Mouse (Mus musculus) stomach, postnatal 0 days (tissue): ENCODE measurements around the gene Cirbp. TPM values are rescaled to one million over a fixed set of nuclear protein-coding genes. Genes with fewer than 3 reads are reported as not detected.

Experiments used
- ATAC-seq: fragments of 200-750 bp; cut with Nextera tagmentation; 2 replicates; pipeline ENCODE4 v1.8.0; 2017; ENCODE audit not compliant: low FRiP score, low TSS enrichment
- DNase-seq: peaks from one replicate; pipeline ENCODE4 v3.0.0-alpha.2; 2016; ENCODE audit warnings: low spot score
- H3K27ac ChIP-seq: fragments of 300-500 bp; sonication (generic); replicated peaks from 2 replicates; pipeline ENCODE4 v1.5.1; 2014; ENCODE audit warnings: mild to moderate bottlenecking, control low read depth
- H3K27me3 ChIP-seq: fragments of 300-500 bp; sonication (generic); 2 replicates; pipeline ENCODE4 v1.6.1; 2014; ENCODE audit warnings: low read length; ENCODE audit not compliant: control insufficient read depth, insufficient read depth
- H3K36me3 ChIP-seq: fragments of 300-500 bp; sonication (generic); 2 replicates; pipeline ENCODE4 v1.6.1; 2014; ENCODE audit warnings: low read length, mixed read lengths; ENCODE audit not compliant: control insufficient read depth, insufficient read depth
- H3K4me1 ChIP-seq: fragments of 300-500 bp; sonication (generic); replicated peaks from 2 replicates; pipeline ENCODE4 v1.6.1; 2014; ENCODE audit warnings: antibody characterized with exemption; ENCODE audit not compliant: control insufficient read depth, insufficient read depth
- H3K4me2 ChIP-seq: fragments of 300-500 bp; sonication (generic); replicated peaks from 2 replicates; pipeline ENCODE4 v1.6.1; 2014; ENCODE audit warnings: low read depth, mild to moderate bottlenecking, control low read depth, moderate library complexity
- H3K4me3 ChIP-seq: fragments of 300-500 bp; sonication (generic); 2 replicates; pipeline ENCODE4 v1.5.1; 2014; ENCODE audit warnings: low read depth, low read length, control low read depth
- H3K9ac ChIP-seq: fragments of 300-500 bp; sonication (generic); 2 replicates; pipeline ENCODE4 v1.6.1; 2014; ENCODE audit warnings: mild to moderate bottlenecking, low read length, control low read depth, mixed read lengths
- H3K9me3 ChIP-seq: fragments of 300-500 bp; sonication (generic); 2 replicates; pipeline ENCODE4 v1.6.1; 2016; ENCODE audit warnings: low read length; ENCODE audit not compliant: control insufficient read depth
- CTCF ChIP-seq: IDR thresholded peaks from 2 replicates; pipeline ENCODE4 v1.5.1; 2016; ENCODE audit warnings: antibody characterized with exemption, low read depth, mild to moderate bottlenecking, moderate library complexity
- EP300 ChIP-seq: optimal IDR thresholded peaks from 2 replicates; pipeline ENCODE3; 2016; ENCODE audit warnings: antibody characterized with exemption
- WGBS: fragments of 180-500 bp; shearing (Covaris S2); extraction: QIAGEN DNeasy Blood & Tissue Kit; methylation state at CpG from one replicate; pipeline ENCODE4 v1.1.7; 2014; 5-methylcytosine and 5-hydroxymethylcytosine counted together
- polyA plus RNA-seq: library from polyadenylated mRNA; unstranded; fragments of >200 nt; fragmentation: Nextera tagmentation; extraction: Ambion mirVana; gene quantifications from 2 replicates; pipeline ENCODE4 v1.2.1, GENCODE M21; 2015

Cirbp gene
- polyA plus RNA-seq, 1 experiment from 2014 or later = 237 TPM

- no peak overlapping the region for H3K9ac ChIP-seq
- H3K36me3 ChIP-seq = no peaks in the 10 kb centered on the region
- H3K4me1 ChIP-seq = no peaks in the 10 kb centered on the region; the same call in 1 of the 2 replicates
- TF ChIP-seq CTCF (no peak), EP300 (no peak)
- H3K9me3 ChIP-seq = no peaks in the 10 kb centered on the region
- H3K27me3 ChIP-seq = no peaks in the 10 kb centered on the region
- DNase-seq (no peak), ATAC-seq (no peak)
- H3K4me2 ChIP-seq = no peak overlapping the region
- no peak overlapping the region for H3K27ac ChIP-seq
- H3K4me3 ChIP-seq = no peak overlapping the region
- WGBS = 76% methylated on average over 7 of the region's 7 CpGs
These were observed 11.9 kb downstream of the Cirbp start for GRCm38 (mm10) chr10:80177441-80178279.

- no peak for TF ChIP-seq CTCF
- TF ChIP-seq EP300 = no peak
- H3K4me1 ChIP-seq = no peaks in the 10 kb centered on the region; the same call in 1 of the 2 replicates
- WGBS = 3% methylated on average over 66 of the region's 106 CpGs
These were observed 13.6 kb downstream of the Cirbp start, which contains the start of gene Efna2 for GRCm38 (mm10) chr10:80179068-80180051. Gene Efna2, plus strand, starts transcription at chr10:80179482.

GRCm38 (mm10) chr10:80180288-80180687 is 14.5 kb downstream of the Cirbp start:
- Histone ChIP-seq H3K9me3 (no peaks in the 10 kb centered on the region), H3K4me1 (no peaks in the 10 kb centered on the region; the same call in 1 of the 2 replicates), H3K4me2 (peak overlapping the region; percentile 69), H3K9ac (0 out of 2 replicates have a peak overlapping the region, but pooled peaks have one; percentile 8), H3K36me3 (no peaks in the 10 kb centered on the region), H3K4me3 (peak overlapping the region; percentile 62), H3K27ac (no peak overlapping the region), H3K27me3 (no peaks in the 10 kb centered on the region)
- ATAC-seq (no peak), DNase-seq (no peak)
- no peak for TF ChIP-seq CTCF
- no peak for TF ChIP-seq EP300
- WGBS = 53% methylated on average over 6 of the region's 6 CpGs

More at GRCm38 (mm10) chr10:80179068-80180051, 13.6 kb downstream of the Cirbp start, which contains the start of gene Efna2:
- Histone ChIP-seq H3K4me2 (peak within 1 kb of the TSS; percentile 69), H3K9me3 (no peaks in the 10 kb centered on the region), H3K4me3 (peak within 1 kb of the TSS; percentile 62), H3K27ac (peak within 1 kb of the TSS; percentile 35; the same call in 1 of the 2 replicates), H3K9ac (peak within 1 kb of the TSS; percentile 71), H3K36me3 (no peaks in the 10 kb centered on the region), H3K27me3 (no peaks in the 10 kb centered on the region)
- DNase-seq = peak; percentile 57
- ATAC-seq = peak; percentile 8; the same call in 1 of the 2 replicates

- WGBS = 58% methylated on average over 5 of the region's 5 CpGs
- DNase-seq = no peak
- Histone ChIP-seq H3K4me1 (no peaks in the 10 kb centered on the region; the same call in 1 of the 2 replicates), H3K27me3 (no peaks in the 10 kb centered on the region), H3K4me2 (no peak overlapping the region), H3K9ac (no peak overlapping the region), H3K36me3 (no peaks in the 10 kb centered on the region), H3K4me3 (no peak overlapping the region), H3K27ac (no peak overlapping the region), H3K9me3 (no peaks in the 10 kb centered on the region)
- ATAC-seq = no peak
- TF ChIP-seq EP300 = no peak
- TF ChIP-seq CTCF = no peak
These were observed 15.0 kb downstream of the Cirbp start for GRCm38 (mm10) chr10:80180823-80181222.

GRCm38 (mm10) chr10:80182547-80182946 is 16.8 kb downstream of the Cirbp start:
- 89% methylated on average over 7 of the region's 7 CpGs for WGBS
- Histone ChIP-seq H3K9ac (no peak overlapping the region), H3K4me2 (no peak overlapping the region), H3K9me3 (no peaks in the 10 kb centered on the region), H3K36me3 (no peaks in the 10 kb centered on the region), H3K27ac (no peak overlapping the region), H3K4me1 (no peaks in the 10 kb centered on the region; the same call in 1 of the 2 replicates), H3K4me3 (no peak overlapping the region), H3K27me3 (no peaks in the 10 kb centered on the region)
- DNase-seq (no peak), ATAC-seq (no peak)
- TF ChIP-seq EP300 = no peak
- TF ChIP-seq CTCF = no peak
